In genomic region chr8:34731096-34731999, GRCm38 (mm10) we compare ENCODE assay signal across 9 mouse cellular contexts.
A peak's percentile ranks its signal among the peaks of the same experiment; 100 is the strongest.
DNase-seq lines count a peak whose midpoint lies in the region; ATAC-seq lines count a peak whose summit lies in the region.
"Had no signal": no experiment of that assay in that cellular context is flagged by ENCODE, and none has a peak within 500 bp of the region (broad histone marks: within the 10 kb centered on the region; RNA-seq: fewer than 3 reads in every experiment).

No protein-coding gene starts in this region.

- DNase-seq in heart, adult 9 months (ENCODE audit: low spot score in 2 of 2), result no peak
- DNase-seq in cerebellum, adult 18-20 months, result peak; percentile 28 to 38
- DNase-seq in hindbrain, embryonic 10.5 days (ENCODE audit: low spot score), result peak; percentile 27
- DNase-seq in naive thymus-derived CD4-positive, alpha-beta T cell, adult 2 months (ENCODE audit: low read depth), result peak; percentile 34
- DNase-seq in thymus, postnatal 36 days, result no peak
- no peak for DNase-seq in layer of hippocampus, adult 9-11 months

- no peak for ATAC-seq in heart, embryonic 13.5 days (ENCODE audit: extremely low read depth, insufficient number of reproducible peaks, low FRiP score, low TSS enrichment)
- ATAC-seq in granulocyte monocyte progenitor cell, adult 5-6 weeks (replicated peaks; ENCODE audit: poor library complexity, severe bottlenecking), result no peak

- peak overlapping the region; percentile 33 for H3K4me2 ChIP-seq in heart, embryonic 13.5 days
- H3K4me2 ChIP-seq: heart, embryonic 15.5 days had no signal

- H3K9ac ChIP-seq in heart, embryonic 13.5 days, result no peak overlapping the region
- H3K9ac ChIP-seq: heart, embryonic 15.5 days had no signal

- H3K27me3 ChIP-seq in heart, embryonic 13.5 days (replicated peaks), result peaks cover 6% of the 10 kb centered on the region
- peaks cover 8% of the 10 kb centered on the region; the same call in 1 of the 2 replicates for H3K27me3 ChIP-seq in hindbrain, embryonic 10.5 days (ENCODE audit: insufficient read depth, poor library complexity, severe bottlenecking)

- 19% methylated on average over 12 of the region's 12 CpGs for WGBS in heart, embryonic 13.5 days
- 30% methylated on average over 12 of the region's 12 CpGs for WGBS in hindbrain, embryonic 10.5 days

- peaks cover 11% of the 10 kb centered on the region for H3K4me1 ChIP-seq in heart, embryonic 13.5 days
- peaks cover 25% of the 10 kb centered on the region for H3K4me1 ChIP-seq in hindbrain, embryonic 10.5 days (replicated peaks)
- H3K4me1 ChIP-seq: heart, embryonic 15.5 days had no signal

- H3K4me3 ChIP-seq in heart, embryonic 13.5 days, result no peak overlapping the region
- H3K4me3 ChIP-seq in hindbrain, embryonic 10.5 days, result no peak overlapping the region
- H3K4me3 ChIP-seq: heart, embryonic 15.5 days had no signal

- H3K27ac ChIP-seq in heart, embryonic 13.5 days (replicated peaks), result no peak overlapping the region
- peak overlapping the region; percentile 45 for H3K27ac ChIP-seq in hindbrain, embryonic 10.5 days
- H3K27ac ChIP-seq: heart, embryonic 15.5 days had no signal

- no peaks in the 10 kb centered on the region for H3K36me3 ChIP-seq in heart, embryonic 13.5 days
- H3K36me3 ChIP-seq in hindbrain, embryonic 10.5 days, result no peaks in the 10 kb centered on the region
- H3K36me3 ChIP-seq: heart, embryonic 15.5 days had no signal

- H3K9me3 ChIP-seq in heart, embryonic 13.5 days, result no peaks in the 10 kb centered on the region
- no peaks in the 10 kb centered on the region for H3K9me3 ChIP-seq in hindbrain, embryonic 10.5 days
- H3K9me3 ChIP-seq: heart, embryonic 15.5 days had no signal

Comparison
In these comparisons a context has a peak if more than half of its experiments do, and no peak if none do; other contexts are left out.
1. DNase-seq: peak in cerebellum, adult 18-20 months (2 of 2), hindbrain, embryonic 10.5 days (single experiment) and naive thymus-derived CD4-positive, alpha-beta T cell, adult 2 months (single experiment); none in heart, adult 9 months (0 of 2), thymus, postnatal 36 days (0 of 2) and layer of hippocampus, adult 9-11 months (single experiment).